Mouse (Mus musculus) cortical plate, adult 2 months (tissue): Measurements from ENCODE around the gene Rrm1.

Experiments used
- CTCF ChIP-seq: fragments of 200-500 bp; IDR thresholded peaks from 2 replicates; pipeline ENCODE4 v1.5.1; 2011; ENCODE audit warnings: mild to moderate bottlenecking, control low read depth, low read length; ENCODE audit not compliant: insufficient read depth; ENCODE audit errors: extremely low read depth
- POLR2A ChIP-seq: fragments of 200-500 bp; IDR thresholded peaks from 2 replicates; pipeline ENCODE4 v1.6.1; 2011; ENCODE audit warnings: mild to moderate bottlenecking, low read length, control low read depth; ENCODE audit not compliant: insufficient read depth; ENCODE audit errors: extremely low read depth

- TF ChIP-seq CTCF (no peak), POLR2A (no peak)
These were observed 19.5 kb upstream of the Rrm1 start for GRCm38 (mm10) chr7:102422036-102422435.
